Mouse (Mus musculus) embryonic facial prominence, embryonic 13.5 days (tissue): ENCODE data around the gene Cryl1. TPM values are rescaled to one million over a fixed set of nuclear protein-coding genes. Genes with fewer than 3 reads are reported as not detected.

ENCODE experiments used
- polyA plus RNA-seq: library from polyadenylated mRNA; unstranded; fragments of >200 nt; fragmentation: Nextera tagmentation; extraction: Ambion mirVana; gene quantifications from 2 replicates; pipeline ENCODE4 v1.2.1, GENCODE M21; 2015

Cryl1 gene
- polyA plus RNA-seq, 1 experiment from 2014 or later: 28.8 TPM

Other genes starting within 250 kb of the Cryl1 start
- gene Ift88, start 25.5 kb upstream of the Cryl1 start, polyA plus RNA-seq: 18.4 and 18.7 TPM in 2 replicates
- 3.5 and 4.5 TPM in 2 replicates for gene Il17d, start 126.2 kb upstream of the Cryl1 start, polyA plus RNA-seq
- 100 and 108 TPM in 2 replicates for gene Eef1akmt1, start 173.1 kb upstream of the Cryl1 start, polyA plus RNA-seq